Mouse (Mus musculus) G1E (cell line): ENCODE measurements around the gene Edem1.

ENCODE experiments used
- CTCF ChIP-seq: IDR thresholded peaks from 2 replicates; pipeline ENCODE4 v1.5.1; 2012; ENCODE audit warnings: low read depth, low read length, inconsistent platforms, mixed read lengths
- POLR2AphosphoS5 ChIP-seq: IDR thresholded peaks from 2 replicates; pipeline ENCODE4 v1.6.1; 2012; ENCODE audit warnings: low read depth, low read length, inconsistent platforms; ENCODE audit not compliant: insufficient replicate concordance

DNA sequence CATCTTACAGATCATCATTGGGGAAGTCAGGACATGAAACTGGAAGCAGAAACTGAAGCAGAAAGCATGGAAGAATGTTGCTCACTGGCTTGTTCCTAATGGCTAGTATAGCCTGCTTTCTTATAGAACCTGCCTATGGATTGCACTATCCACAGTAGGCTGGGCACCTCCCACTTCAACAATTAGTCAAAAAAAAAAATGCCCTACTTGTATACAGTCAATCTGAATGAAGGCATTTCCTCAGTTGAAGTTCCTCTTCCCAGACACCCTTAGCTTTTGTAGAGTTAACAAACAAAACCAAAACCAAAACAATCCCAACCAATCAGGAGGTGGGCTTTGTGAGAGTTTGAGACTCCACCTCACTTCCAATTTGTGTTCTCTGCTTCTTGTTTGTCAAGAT lies 73.7 kb downstream of the Edem1 start:
- TF ChIP-seq CTCF (no peak), POLR2AphosphoS5 (no peak)
